Mouse (Mus musculus) MEL (cell line): ENCODE data around the gene Dlk2. TPM values are rescaled to one million over a fixed set of nuclear protein-coding genes. Genes with fewer than 3 reads are reported as not detected.

Source experiments
- DNase-seq: peaks from one replicate; pipeline ENCODE4 v3.0.0; 2011; ENCODE audit warnings: low read depth, low spot score
- H3K27ac ChIP-seq: 2 replicates; pipeline ENCODE4 v1.5.1; 2012; ENCODE audit warnings: low read depth, mild to moderate bottlenecking, control low read depth, low read length, moderate library complexity; ENCODE audit not compliant: control insufficient read depth
- H3K27me3 ChIP-seq, 2 experiments: fragments of 150-350 bp in 1 of 2; sonication (generic) in 1 of 2; 2 replicates each; pipeline ENCODE4 v1.6.1; 2012; ENCODE audit warnings: low read length in 2 of 2, mild to moderate bottlenecking in 2 of 2, improper control_type of control experiment in 1 of 2, moderate library complexity in 1 of 2; ENCODE audit not compliant: insufficient read depth in 2 of 2, control insufficient read depth in 1 of 2
- H3K36me3 ChIP-seq, 2 experiments: 2 replicates each; pipeline ENCODE4 v1.6.1; 2012 to 2014; ENCODE audit warnings: low read length in 2 of 2, improper control_type of control experiment in 1 of 2, inconsistent platforms in 1 of 2, mild to moderate bottlenecking in 1 of 2; ENCODE audit not compliant: insufficient read depth in 2 of 2, control insufficient read depth in 1 of 2
- H3K4me1 ChIP-seq, 2 experiments: fragments of 150-350 bp in 1 of 2; sonication (generic) in 1 of 2; 2 replicates each; pipeline ENCODE4 v1.6.1; 2012; ENCODE audit warnings: low read length in 2 of 2, improper control_type of control experiment in 1 of 2, mild to moderate bottlenecking in 1 of 2; ENCODE audit not compliant: insufficient read depth in 2 of 2, control insufficient read depth in 1 of 2
- H3K4me3 ChIP-seq, 2 experiments: fragments of 150-350 bp in 1 of 2; sonication (generic) in 1 of 2; 2 replicates each; pipeline ENCODE4 v1.5.1; 2012; ENCODE audit warnings: low read depth in 2 of 2, low read length in 2 of 2, mild to moderate bottlenecking in 2 of 2, moderate library complexity in 2 of 2, control low read depth in 1 of 2, improper control_type of control experiment in 1 of 2; ENCODE audit not compliant: control insufficient read depth in 1 of 2, insufficient read depth in 1 of 2
- H3K79me2 ChIP-seq: 2 replicates; pipeline ENCODE4 v1.6.1; 2012; ENCODE audit warnings: mild to moderate bottlenecking, low read length, moderate library complexity; ENCODE audit not compliant: control insufficient read depth, poor library complexity, insufficient read depth
- H3K9ac ChIP-seq: 2 replicates; pipeline ENCODE4 v1.6.1; 2012; ENCODE audit warnings: low read depth, mild to moderate bottlenecking, control low read depth, low read length, moderate library complexity; ENCODE audit not compliant: control insufficient read depth, poor library complexity, severe bottlenecking
- H3K9me3 ChIP-seq: fragments of 150-350 bp; sonication (generic); replicated peaks from 2 replicates; pipeline ENCODE4 v1.6.1; 2012; ENCODE audit warnings: mild to moderate bottlenecking, low read length, improper control_type of control experiment, moderate library complexity; ENCODE audit not compliant: insufficient read depth
- ELF1 ChIP-seq: IDR thresholded peaks from 2 replicates; pipeline ENCODE4 v1.6.1; 2014; ENCODE audit warnings: low read depth, mild to moderate bottlenecking, inconsistent platforms, low read length, improper control_type of control experiment, moderate library complexity
- ETS1 ChIP-seq: IDR thresholded peaks from 2 replicates; pipeline ENCODE4 v1.6.1; 2012; ENCODE audit warnings: low read depth, mild to moderate bottlenecking, inconsistent platforms, low read length, improper control_type of control experiment, moderate library complexity
- GABPA ChIP-seq: IDR thresholded peaks from 2 replicates; pipeline ENCODE4 v1.6.1; 2012; ENCODE audit warnings: low read depth, mild to moderate bottlenecking, inconsistent platforms, low read length, improper control_type of control experiment, moderate library complexity
- GATA1 ChIP-seq: IDR thresholded peaks from 2 replicates; pipeline ENCODE4 v1.6.1; 2011; ENCODE audit warnings: low read depth, low read length, improper control_type of control experiment
- JUND ChIP-seq: IDR thresholded peaks from 2 replicates; pipeline ENCODE4 v1.6.1; 2011; ENCODE audit warnings: low read depth, mild to moderate bottlenecking, improper control_type of control experiment, low read length
- KAT2A ChIP-seq: conservative IDR thresholded peaks from 2 replicates; pipeline ENCODE4 v1.6.1; 2012; ENCODE audit warnings: low read depth, low read length, improper control_type of control experiment, inconsistent platforms
- MAFK ChIP-seq: IDR thresholded peaks from 2 replicates; pipeline ENCODE4 v1.6.1; 2011; ENCODE audit warnings: low read depth, mild to moderate bottlenecking, low read length, improper control_type of control experiment, borderline replicate concordance
- MAZ ChIP-seq: IDR thresholded peaks from 2 replicates; pipeline ENCODE4 v1.6.1; 2012; ENCODE audit warnings: low read depth, mild to moderate bottlenecking, inconsistent platforms, low read length, improper control_type of control experiment
- MYB ChIP-seq: IDR thresholded peaks from 2 replicates; pipeline ENCODE4 v1.6.1; 2011; ENCODE audit warnings: mild to moderate bottlenecking, low read depth, low read length, improper control_type of control experiment
- MYC ChIP-seq: IDR thresholded peaks from 2 replicates; pipeline ENCODE4 v1.6.1; 2011; ENCODE audit warnings: low read depth, mild to moderate bottlenecking, low read length, improper control_type of control experiment, moderate library complexity
- NELFE ChIP-seq: IDR thresholded peaks from 2 replicates; pipeline ENCODE4 v1.6.1; 2011; ENCODE audit warnings: low read depth, low read length, improper control_type of control experiment
- POLR2A ChIP-seq, 2 experiments: IDR thresholded peaks; 2 replicates each; pipeline ENCODE4 v1.6.1; 2011 to 2012; ENCODE audit warnings: low read length in 2 of 2, mild to moderate bottlenecking in 2 of 2, control low read depth in 1 of 2, improper control_type of control experiment in 1 of 2, low read depth in 1 of 2, moderate library complexity in 1 of 2; ENCODE audit not compliant: control insufficient read depth in 1 of 2, insufficient read depth in 1 of 2, poor library complexity in 1 of 2
- POLR2AphosphoS2 ChIP-seq: IDR thresholded peaks from 2 replicates; pipeline ENCODE4 v1.6.1; 2011; ENCODE audit warnings: low read length, improper control_type of control experiment
- POLR2AphosphoS5 ChIP-seq: IDR thresholded peaks from 2 replicates; pipeline ENCODE4 v1.6.1; 2012; ENCODE audit warnings: low read depth, borderline replicate concordance, mild to moderate bottlenecking, inconsistent platforms, low read length, moderate library complexity, mixed read lengths
- SMC3 ChIP-seq: IDR thresholded peaks from 2 replicates; pipeline ENCODE4 v1.6.1; 2011; ENCODE audit warnings: low read depth, low read length, improper control_type of control experiment
- TAL1 ChIP-seq: IDR thresholded peaks from 2 replicates; pipeline ENCODE4 v1.6.1; 2012; ENCODE audit warnings: mild to moderate bottlenecking, inconsistent platforms, low read length, moderate library complexity, mixed read lengths
- TBP ChIP-seq: IDR thresholded peaks from 2 replicates; pipeline ENCODE4 v1.8.0; 2011; ENCODE audit warnings: low read depth, low read length, improper control_type of control experiment
- TCF12 ChIP-seq: IDR thresholded peaks from 2 replicates; pipeline ENCODE4 v1.6.1; 2014; ENCODE audit warnings: low read depth, mild to moderate bottlenecking, inconsistent platforms, low read length, improper control_type of control experiment, moderate library complexity
- UBTF ChIP-seq: IDR thresholded peaks from 2 replicates; pipeline ENCODE4 v1.6.1; 2012; ENCODE audit warnings: low read depth, mild to moderate bottlenecking, inconsistent platforms, low read length, improper control_type of control experiment, moderate library complexity, borderline replicate concordance; ENCODE audit not compliant: insufficient read depth
- USF1 ChIP-seq: IDR thresholded peaks from 2 replicates; pipeline ENCODE4 v1.6.1; 2014; ENCODE audit warnings: low read depth, mild to moderate bottlenecking, inconsistent platforms, low read length, improper control_type of control experiment, moderate library complexity
- ZKSCAN1 ChIP-seq: IDR thresholded peaks from 2 replicates; pipeline ENCODE4 v1.6.1; 2012; ENCODE audit warnings: low read depth, mild to moderate bottlenecking, inconsistent platforms, low read length, improper control_type of control experiment, moderate library complexity
- ZMIZ1 ChIP-seq: IDR thresholded peaks from 2 replicates; pipeline ENCODE4 v1.6.1; 2012; ENCODE audit warnings: low read depth, mild to moderate bottlenecking, inconsistent platforms, low read length, improper control_type of control experiment, moderate library complexity
- ZNF384 ChIP-seq: IDR thresholded peaks from 2 replicates; pipeline ENCODE4 v1.6.1; 2012; ENCODE audit warnings: low read depth, mild to moderate bottlenecking, inconsistent platforms, low read length, improper control_type of control experiment
- polyA plus RNA-seq, 2 experiments: library from polyadenylated mRNA; stranded (reverse) in 1 of 2; unstranded in 1 of 2; fragments of >175 nt in 1 of 2; fragments of >200 nt in 1 of 2; gene quantifications; 2 replicates each; pipeline versions ENCODE4 v1.2.1 to v1.2.4; 2012; ENCODE audit warnings: low replicate concordance in 2 of 2, low read depth in 1 of 2; ENCODE audit not compliant: insufficient read length in 2 of 2, insufficient read depth in 1 of 2, missing spikeins in 1 of 2
- total RNA-seq: library from RNA; depleted of rRNA; stranded (reverse); fragments of 300-350 nt; gene quantifications from 2 replicates; pipeline ENCODE4 v1.2.3, GENCODE M21; 2012

Gene Dlk2
- total and polyA plus RNA-seq, 3 experiments, result 0.07 TPM; not detected in 2

- TF ChIP-seq ETS1, result no peak
- TF ChIP-seq POLR2A (IDR thresholded peaks at IDR 0.05; ENCODE audit: control insufficient read depth in 1 of 2, insufficient read depth in 1 of 2, low read depth in 1 of 2, low read length in 2 of 2, poor library complexity in 1 of 2), result no peak
- TF ChIP-seq KAT2A, result no peak
- no peak for TF ChIP-seq ZKSCAN1
- no peak for TF ChIP-seq ELF1
- DNase-seq, result no peak
- Histone ChIP-seq H3K9me3 (no peaks in the 10 kb centered on the region), H3K4me1 (no peaks in the 10 kb centered on the region), H3K27ac (no peak overlapping the region), H3K27me3 (no peaks in the 10 kb centered on the region), H3K9ac (no peak overlapping the region), H3K79me2 (no peaks in the 10 kb centered on the region), H3K36me3 (peaks cover 0 to 6% of the 10 kb centered on the region in 2 experiments; a peak in 2 of 4 replicates), H3K4me3 (no peak overlapping the region)
Observed at GRCm38 (mm10) chr17:46262201-46262694, 35.0 kb upstream of the Dlk2 start.

- Histone ChIP-seq H3K27ac (no peak overlapping the region), H3K79me2 (no peaks in the 10 kb centered on the region), H3K9me3 (no peaks in the 10 kb centered on the region), H3K9ac (no peak overlapping the region), H3K36me3 (peaks cover 0 to 8% of the 10 kb centered on the region in 2 experiments; a peak in 2 of 4 replicates), H3K4me3 (no peak overlapping the region), H3K27me3 (no peaks in the 10 kb centered on the region), H3K4me1 (no peaks in the 10 kb centered on the region)
- TF ChIP-seq GATA1 (no peak), POLR2AphosphoS5 (no peak), JUND (no peak), GABPA (no peak), MAZ (no peak), MYB (no peak), USF1 (no peak), ZNF384 (no peak), TAL1 (no peak), KAT2A (no peak), UBTF (no peak), MAFK (no peak), ZKSCAN1 (no peak), TCF12 (no peak), TBP (no peak), NELFE (no peak), MYC (no peak), ZMIZ1 (no peak), POLR2AphosphoS2 (no peak), SMC3 (no peak)
- DNase-seq, result no peak
Observed at GRCm38 (mm10) chr17:46265502-46265901, 31.7 kb upstream of the Dlk2 start.
